Mouse (Mus musculus) embryonic fibroblast, embryonic 13.5 days (primary cell): ENCODE measurements around the gene Igfbp1.

Experiments used
- CTCF ChIP-seq: IDR thresholded peaks from 2 replicates; pipeline ENCODE4 v1.5.1; 2011; ENCODE audit warnings: mild to moderate bottlenecking, control low read depth, low read length, moderate library complexity, borderline replicate concordance; ENCODE audit not compliant: insufficient read depth
- POLR2A ChIP-seq: IDR thresholded peaks from 2 replicates; pipeline ENCODE4 v1.6.1; 2011; ENCODE audit warnings: low read depth, mild to moderate bottlenecking, control low read depth, low read length, moderate library complexity

- TF ChIP-seq CTCF (no peak), POLR2A (no peak)
Observed at GRCm38 (mm10) chr11:7197491-7197941, at the start of gene Igfbp1.
